Mouse (Mus musculus) brain, adult 2 months (tissue): ENCODE measurements at regions not wholly inside any gene's neighbourhood (a gene's known extent, or its start where the extent isn't known, plus 50 kb on each side); places are given as distances from the start of the nearest gene placed in this dataset.
A peak's percentile ranks its signal among the peaks of the same experiment; 100 is the strongest.

Source experiments
- DNase-seq: peaks from one replicate; pipeline ENCODE4 v3.0.0; 2011; ENCODE audit warnings: low read depth, low spot score

DNA sequence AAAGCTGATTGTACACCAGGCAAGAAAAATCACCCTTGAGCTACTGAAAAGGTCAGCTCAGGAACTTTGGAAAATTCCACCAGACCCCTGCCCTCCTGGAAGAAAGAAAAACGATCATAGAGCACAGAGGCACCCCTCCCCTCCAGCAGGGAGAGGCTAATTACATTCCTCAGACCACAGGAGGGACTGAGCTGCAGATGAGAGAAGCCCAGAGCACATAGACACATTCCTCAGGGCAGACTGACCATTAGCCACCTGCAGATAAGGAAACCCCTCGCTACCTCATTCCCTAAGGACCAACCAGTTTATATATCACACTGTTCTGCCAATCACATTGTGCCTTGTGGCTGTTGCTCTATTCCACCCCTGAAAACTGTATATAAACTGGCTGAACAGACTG, 230.3 kb downstream of the Parp8 start:
- no peak for DNase-seq

DNA sequence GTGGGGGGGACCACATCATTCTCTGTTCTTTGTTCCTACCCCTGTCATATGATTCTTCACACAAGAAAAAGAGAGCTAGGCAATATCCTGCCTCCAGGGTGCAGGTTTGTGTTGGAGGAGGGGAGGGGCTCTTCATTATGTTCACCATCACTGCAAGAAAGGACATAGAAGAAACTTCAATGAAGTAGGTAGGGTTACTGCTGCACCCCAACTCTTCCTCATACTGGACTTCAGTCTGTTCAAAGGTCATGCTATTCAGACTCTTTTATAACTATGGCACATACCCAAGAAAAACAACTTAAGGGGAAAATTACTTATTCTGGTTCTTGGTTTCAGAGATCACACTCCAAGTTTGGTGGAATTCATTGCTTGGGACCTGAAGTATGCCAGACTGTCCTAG, 243.7 kb downstream of the Parp8 start:
- DNase-seq = no peak

DNA sequence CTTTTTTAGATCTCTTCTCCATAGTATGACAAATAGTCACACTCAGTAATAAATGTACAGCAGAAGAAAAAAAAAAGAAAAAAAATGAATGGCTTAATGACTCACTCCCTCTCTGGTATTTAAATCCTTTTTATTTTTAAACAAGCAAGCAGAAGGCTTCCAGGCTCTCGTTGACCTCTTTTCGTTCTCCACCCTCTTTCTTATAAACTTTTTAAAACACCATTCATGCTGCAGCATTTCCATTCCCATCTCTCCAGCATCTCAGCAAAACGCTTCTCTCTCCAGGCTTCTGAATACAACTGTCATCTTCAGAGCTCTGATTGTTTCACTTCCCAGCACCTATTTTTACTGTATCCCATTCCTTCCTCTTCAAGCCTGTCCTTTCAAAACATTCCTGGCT, 259.8 kb downstream of the Parp8 start:
- peak; percentile 62 for DNase-seq

GRCm38 (mm10) chr13:116759912-116760311, 265.4 kb downstream of the Parp8 start:
- peak; percentile 38 for DNase-seq

GRCm38 (mm10) chr13:116740825-116741224, 284.5 kb downstream of the Parp8 start:
- no peak for DNase-seq

DNA sequence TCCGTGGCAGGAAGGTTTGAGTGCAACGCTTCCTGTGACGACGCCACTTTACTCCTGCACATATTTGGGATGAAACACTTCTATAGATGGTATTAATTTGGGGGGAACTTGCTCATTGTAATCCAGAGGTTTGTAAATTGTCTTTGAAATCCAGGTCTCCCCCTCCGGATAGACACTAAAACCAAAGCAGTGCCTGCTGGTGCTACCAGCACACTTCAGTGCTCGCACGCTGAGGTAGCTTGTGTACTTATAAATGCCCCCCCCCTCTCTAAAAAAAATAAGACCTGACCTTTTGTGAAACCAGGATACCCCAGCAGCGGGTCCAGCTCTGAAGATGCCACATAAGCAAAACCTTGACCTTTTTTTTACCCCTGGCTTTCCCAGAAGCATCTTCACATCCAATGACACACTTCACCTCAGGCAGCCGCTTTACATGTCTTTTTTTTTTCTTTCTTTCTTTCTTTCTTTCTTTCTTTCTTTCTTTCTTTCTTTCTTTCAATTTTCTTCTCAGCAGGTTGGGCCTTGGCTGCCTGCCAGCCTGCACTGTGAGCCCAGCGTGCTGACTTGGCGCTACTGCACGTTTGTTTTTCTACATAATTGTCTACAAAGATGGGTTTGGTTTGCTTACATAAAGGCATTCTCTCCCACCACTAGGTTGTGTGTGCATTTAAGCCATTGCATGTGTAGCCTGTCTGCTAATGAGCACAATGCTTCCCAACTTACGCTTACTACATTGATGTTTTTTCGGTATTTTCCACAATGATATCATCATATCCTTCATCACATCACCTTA, 301.8 kb downstream of the Parp8 start:
- no peak for DNase-seq

DNA sequence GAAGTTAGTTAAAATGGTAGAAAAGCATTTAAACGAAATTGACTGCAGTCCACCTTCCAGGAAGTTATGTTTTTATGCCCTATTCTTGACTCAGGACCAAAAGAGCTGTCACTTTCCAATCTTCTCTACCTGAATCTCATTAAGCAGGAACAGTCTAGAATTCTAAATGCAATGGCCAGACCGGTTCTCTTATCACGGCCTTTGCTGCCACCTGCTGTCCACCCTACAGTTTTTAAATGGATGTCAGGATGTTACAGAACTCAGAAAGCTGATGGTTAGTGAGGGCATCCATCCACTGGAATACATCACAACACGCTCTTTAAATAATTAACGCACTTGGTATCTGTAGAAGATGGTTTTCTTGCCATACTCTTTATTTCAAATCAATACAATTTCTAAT, 310.5 kb downstream of the Parp8 start:
- peak; percentile 70 for DNase-seq

DNA sequence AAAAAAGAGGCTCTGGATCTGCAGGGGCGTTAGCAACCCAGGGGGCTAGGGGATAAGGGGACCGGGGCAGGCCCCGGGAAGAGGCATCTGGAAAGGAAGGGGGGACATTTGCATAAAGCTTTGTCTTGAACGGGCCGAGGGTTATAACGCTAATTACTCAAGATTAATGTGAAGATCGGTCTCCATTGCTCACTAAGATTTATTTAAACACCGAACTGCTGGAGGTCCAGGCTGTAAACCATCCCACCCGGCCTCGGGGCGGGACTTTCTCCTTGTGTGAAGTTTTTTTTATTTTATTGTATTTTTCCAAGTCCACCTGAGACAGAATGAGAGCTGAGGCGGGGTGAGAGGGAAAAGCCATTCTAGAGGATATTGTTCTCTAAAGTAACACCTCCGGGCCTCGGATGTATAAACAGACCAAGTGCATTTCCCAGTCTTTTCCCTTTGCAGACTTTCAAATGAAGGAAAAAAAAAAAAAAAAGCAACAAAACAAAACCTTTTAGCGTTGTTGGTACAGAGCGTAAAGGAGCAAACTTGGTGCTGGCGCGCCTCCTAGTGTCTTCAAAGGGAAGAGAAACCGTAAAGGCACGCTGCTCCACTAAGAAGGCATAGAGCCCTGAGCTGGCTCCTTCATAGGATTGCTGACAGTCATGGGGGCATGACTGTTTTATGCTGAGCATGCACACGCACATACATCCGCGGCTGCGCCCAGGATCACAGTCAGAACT, 313.3 kb downstream of the Parp8 start:
- peak; percentile 84 for DNase-seq

DNA sequence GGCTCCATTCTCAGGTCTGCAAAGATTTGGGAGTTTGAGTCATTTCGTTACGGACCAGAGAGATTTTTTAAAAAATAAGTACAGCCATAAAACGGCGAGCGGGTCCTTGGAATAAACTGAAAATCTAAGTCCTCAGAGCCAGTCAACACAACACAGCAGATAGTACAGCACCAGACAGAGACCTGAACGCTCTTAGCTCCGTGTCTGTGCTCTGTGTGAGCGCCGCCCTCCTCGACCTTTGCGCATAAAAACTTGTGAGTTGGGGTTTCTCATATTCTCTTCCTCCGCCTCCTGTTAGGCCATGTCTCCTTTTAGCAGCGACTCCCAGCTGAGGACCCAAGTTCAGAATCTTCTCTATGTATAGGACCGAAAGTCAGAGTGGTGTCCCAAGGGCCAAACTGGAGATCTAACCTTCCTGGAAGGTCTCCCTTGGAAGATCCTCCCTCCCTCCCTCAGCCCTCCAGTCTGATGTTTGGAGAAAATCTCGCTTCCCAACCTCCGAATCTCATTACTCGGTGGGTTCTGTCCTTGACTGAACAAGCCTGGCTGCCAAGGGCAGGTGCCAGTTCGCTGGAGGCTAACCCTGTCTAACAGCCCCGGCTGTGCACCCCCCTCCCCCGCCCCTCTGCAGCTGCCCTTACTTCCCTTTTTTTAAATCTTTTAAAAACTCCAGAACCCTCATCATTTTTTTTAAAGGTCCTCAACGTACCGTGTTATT, 314.0 kb downstream of the Parp8 start:
- no peak for DNase-seq

DNA sequence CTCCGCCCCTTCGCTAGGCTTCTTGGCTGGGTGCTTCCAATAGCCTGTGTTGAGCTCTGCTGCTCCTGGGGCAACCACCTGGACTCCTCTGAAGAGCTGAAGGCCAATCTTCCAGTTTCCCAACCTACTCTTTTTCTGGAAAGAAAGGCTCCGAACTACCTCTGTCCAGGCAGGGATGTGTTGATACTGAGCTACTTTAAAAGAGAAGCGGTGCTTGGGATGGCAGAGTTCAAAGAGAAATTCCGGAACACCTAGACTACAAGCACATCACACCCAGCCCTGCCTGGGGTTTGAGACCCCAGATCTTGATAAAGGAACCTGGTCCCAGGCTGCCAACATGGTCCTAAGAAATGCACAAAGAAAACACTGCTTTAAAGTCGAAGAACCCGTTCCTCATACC, 315.7 kb downstream of the Parp8 start:
- no peak for DNase-seq

- DNase-seq = no peak
Measured at GRCm38 (mm10) chr13:116708846-116709245, 316.5 kb downstream of the Parp8 start.

DNA sequence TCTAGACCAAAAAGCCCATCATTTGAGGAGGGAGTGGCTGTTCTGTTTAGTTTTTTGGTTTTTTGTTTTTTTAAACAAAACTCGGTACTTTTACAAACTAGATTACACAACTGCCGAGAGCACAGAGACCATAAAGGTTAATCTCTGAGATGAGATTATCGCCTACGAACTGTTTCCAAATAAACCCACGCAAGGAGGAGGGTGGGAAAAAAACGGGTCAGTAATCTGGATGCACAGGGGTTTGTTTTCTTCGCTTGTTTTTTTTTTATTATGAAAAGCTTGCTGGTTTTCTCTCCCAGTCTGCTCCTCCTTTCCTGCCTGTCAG, 316.9 kb downstream of the Parp8 start:
- DNase-seq = no peak

GRCm38 (mm10) chr13:116707621-116708455, 317.5 kb downstream of the Parp8 start:
- DNase-seq = no peak

- DNase-seq = no peak
Measured at GRCm38 (mm10) chr13:116706401-116707330, 318.7 kb downstream of the Parp8 start.

DNA sequence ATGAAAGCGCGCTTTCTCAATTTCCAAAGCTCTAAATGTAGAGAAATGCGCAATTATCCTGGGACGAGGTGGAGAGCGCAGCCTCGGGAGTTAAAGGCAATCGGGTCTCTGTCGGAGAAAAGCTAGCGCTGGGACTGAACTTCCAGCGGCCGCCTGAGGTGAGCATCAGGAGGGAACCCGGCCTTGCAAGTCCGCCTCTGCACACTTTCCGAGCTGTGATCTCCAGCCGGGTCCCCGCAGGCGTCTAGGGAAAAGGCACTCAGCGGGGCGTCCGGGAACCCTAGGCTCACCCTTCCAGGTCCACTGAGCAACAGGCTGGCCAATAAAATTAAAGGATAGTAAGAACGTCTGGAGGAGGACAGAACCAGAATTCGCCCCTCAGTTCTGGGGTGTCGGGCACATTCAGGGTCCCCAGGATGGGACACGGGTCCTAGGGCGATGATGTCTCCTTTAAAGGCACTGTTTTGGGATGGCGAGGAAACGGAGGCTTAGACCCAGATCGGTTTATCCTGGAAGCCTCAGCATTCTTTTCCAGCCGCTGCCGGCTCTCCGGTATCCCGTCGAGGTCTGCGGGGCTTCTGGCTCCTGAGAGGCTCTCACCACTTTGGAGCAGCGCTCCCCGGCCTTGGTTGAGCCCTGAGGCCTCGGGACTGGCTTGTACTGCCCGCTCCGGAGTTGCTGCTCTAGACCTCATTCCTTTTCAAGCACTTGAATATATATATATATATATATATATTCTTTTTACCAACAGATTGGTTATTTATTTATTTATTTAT, 319.5 kb downstream of the Parp8 start:
- DNase-seq = no peak

- no peak for DNase-seq
Measured at GRCm38 (mm10) chr13:116688714-116689113, 336.6 kb downstream of the Parp8 start.
